Mouse (Mus musculus) forebrain, embryonic 11.5 days (tissue): Measurements from ENCODE around the gene Rasgrp2. TPM values are rescaled to one million over a fixed set of nuclear protein-coding genes. Genes with fewer than 3 reads are reported as not detected.

Experiments used
- ATAC-seq: fragments of 200-750 bp; cut with Nextera tagmentation; replicated peaks from 2 replicates; pipeline ENCODE4 v1.8.0; 2017; ENCODE audit warnings: moderate TSS enrichment; ENCODE audit not compliant: low FRiP score
- DNase-seq: peaks from one replicate; pipeline ENCODE4 v3.0.0-alpha.2; 2017; ENCODE audit warnings: low spot score
- H3K27ac ChIP-seq: fragments of 300-500 bp; sonication (generic); 2 replicates; pipeline ENCODE4 v1.5.1; 2014; ENCODE audit warnings: low read depth, low read length
- H3K27me3 ChIP-seq: fragments of 300-500 bp; sonication (generic); 2 replicates; pipeline ENCODE4 v1.6.1; 2014; ENCODE audit warnings: mild to moderate bottlenecking, low read length, mixed read lengths; ENCODE audit not compliant: control insufficient read depth, insufficient read depth
- H3K36me3 ChIP-seq: fragments of 300-500 bp; sonication (generic); 2 replicates; pipeline ENCODE4 v1.6.1; 2014; ENCODE audit warnings: mild to moderate bottlenecking, low read length, moderate library complexity, mixed read lengths; ENCODE audit not compliant: control insufficient read depth, insufficient read depth
- H3K4me1 ChIP-seq: fragments of 300-500 bp; sonication (generic); replicated peaks from 2 replicates; pipeline ENCODE4 v1.6.1; 2014; ENCODE audit warnings: low read length, mixed read lengths; ENCODE audit not compliant: control insufficient read depth, insufficient read depth
- H3K4me2 ChIP-seq: fragments of 300-500 bp; sonication (generic); 2 replicates; pipeline ENCODE4 v1.6.1; 2014; ENCODE audit warnings: low read depth, mild to moderate bottlenecking, low read length, moderate library complexity, mixed read lengths; ENCODE audit not compliant: severe bottlenecking
- H3K4me3 ChIP-seq: fragments of 300-500 bp; sonication (generic); 2 replicates; pipeline ENCODE4 v1.5.1; 2014; ENCODE audit warnings: low read depth, low read length
- H3K9ac ChIP-seq: fragments of 300-500 bp; sonication (generic); 2 replicates; pipeline ENCODE4 v1.6.1; 2014; ENCODE audit warnings: low read length
- H3K9me3 ChIP-seq: fragments of 300-500 bp; sonication (generic); 2 replicates; pipeline ENCODE4 v1.6.1; 2016; ENCODE audit warnings: low read length, mixed read lengths; ENCODE audit not compliant: control insufficient read depth
- WGBS: fragments of 180-500 bp; shearing (Covaris S2); extraction: QIAGEN DNeasy Blood & Tissue Kit; methylation state at CpG from one replicate; pipeline ENCODE4 v1.1.7; 2014; 5-methylcytosine and 5-hydroxymethylcytosine counted together
- polyA plus RNA-seq: library from polyadenylated mRNA; unstranded; fragments of >200 nt; fragmentation: Nextera tagmentation; extraction: Ambion mirVana; gene quantifications from 2 replicates; pipeline ENCODE4 v1.2.1, GENCODE M21; 2014

The Rasgrp2 gene
- polyA plus RNA-seq, 1 experiment from 2014 or later, result 9.5 TPM

DNA sequence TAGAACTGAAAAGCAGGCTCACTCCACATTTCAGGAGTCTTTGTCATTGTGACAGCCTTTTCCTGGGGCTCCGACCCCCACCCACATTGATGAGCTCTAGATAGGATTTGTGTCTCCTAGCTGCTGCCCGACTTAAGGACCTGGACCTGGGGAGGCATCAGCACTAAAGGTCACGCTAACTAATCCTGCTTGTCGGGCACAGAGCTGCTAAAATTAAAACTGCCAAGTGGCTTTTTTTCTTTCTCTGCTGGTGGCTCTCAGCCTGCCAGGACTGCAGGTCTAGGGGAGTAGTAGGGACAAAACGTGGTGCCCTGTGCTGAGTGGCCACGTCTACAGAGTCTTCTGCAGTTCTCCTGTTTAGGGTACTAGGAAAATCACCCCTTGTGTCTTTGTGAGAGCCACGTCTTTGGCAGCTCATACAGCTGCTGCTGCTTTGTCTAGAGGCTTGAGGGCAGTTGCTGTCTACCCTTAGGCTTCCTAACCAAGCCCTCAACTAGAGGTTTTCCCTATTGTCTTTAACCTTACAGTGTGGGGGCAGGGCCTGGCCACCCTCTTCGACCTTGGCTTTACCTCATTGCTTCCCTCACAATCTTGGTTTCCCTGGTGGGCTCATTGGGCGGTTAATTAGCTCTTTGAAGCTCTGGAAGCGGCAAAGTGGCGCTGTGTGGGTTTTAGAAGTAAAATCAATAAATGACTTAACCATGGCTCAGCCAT is 21.7 kb upstream of the Rasgrp2 start:
- H3K27ac ChIP-seq, result peak overlapping the region; percentile 31; the same call in 1 of the 2 replicates
- H3K27me3 ChIP-seq, result no peaks in the 10 kb centered on the region
- no peaks in the 10 kb centered on the region for H3K4me1 ChIP-seq
- 51% methylated on average over 11 of the region's 11 CpGs for WGBS
- no peak overlapping the region for H3K4me2 ChIP-seq
- ATAC-seq, result no peak
- no peaks in the 10 kb centered on the region for H3K9me3 ChIP-seq
- no peak for DNase-seq
- H3K4me3 ChIP-seq, result no peak overlapping the region
- peaks cover 44% of the 10 kb centered on the region for H3K36me3 ChIP-seq
- no peak overlapping the region; the same call in 1 of the 2 replicates for H3K9ac ChIP-seq

DNA sequence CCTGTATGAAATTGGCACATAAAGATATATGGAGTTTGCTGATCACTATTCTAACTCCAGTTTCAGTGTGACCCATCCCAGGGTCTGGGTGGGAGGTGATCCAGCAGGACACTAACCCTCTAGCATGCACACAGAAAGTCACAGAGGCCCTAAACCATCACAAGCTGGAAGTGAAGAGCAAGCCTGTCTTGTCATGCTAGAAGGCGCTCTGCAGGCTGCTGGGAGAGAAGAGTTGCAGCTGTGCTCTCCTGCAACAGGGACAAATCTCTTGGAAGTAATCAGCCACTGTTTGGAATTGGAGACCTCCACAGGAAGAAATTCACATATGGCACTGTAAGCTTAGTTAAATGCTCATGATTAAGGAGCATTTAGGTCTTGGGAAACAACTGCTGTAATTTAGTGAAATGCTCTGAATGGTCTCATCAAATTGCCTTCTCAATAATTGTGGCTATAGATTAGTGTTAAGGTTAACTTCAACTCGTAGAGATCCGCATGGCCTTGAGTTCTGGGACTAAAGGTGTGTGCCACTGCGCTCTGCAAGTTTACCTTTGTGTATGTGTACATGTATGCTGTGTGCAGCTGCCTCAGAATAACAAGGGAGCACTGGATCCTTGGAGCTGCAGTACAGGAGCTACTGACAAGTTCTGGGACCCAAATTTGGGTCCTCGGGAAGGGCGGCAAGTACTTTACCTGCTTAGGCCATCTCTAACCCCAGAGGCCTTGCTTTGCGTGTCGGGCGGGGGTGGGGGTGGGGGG is 18.6 kb upstream of the Rasgrp2 start:
- no peak for ATAC-seq
- no peak overlapping the region for H3K27ac ChIP-seq
- H3K4me3 ChIP-seq, result no peak overlapping the region
- no peak overlapping the region for H3K9ac ChIP-seq
- peaks cover 19% of the 10 kb centered on the region for H3K36me3 ChIP-seq
- H3K27me3 ChIP-seq, result no peaks in the 10 kb centered on the region
- no peak for DNase-seq
- H3K4me2 ChIP-seq, result no peak overlapping the region
- H3K9me3 ChIP-seq, result no peaks in the 10 kb centered on the region
- H3K4me1 ChIP-seq, result no peaks in the 10 kb centered on the region
- 94% methylated on average over 9 of the region's 9 CpGs for WGBS

DNA sequence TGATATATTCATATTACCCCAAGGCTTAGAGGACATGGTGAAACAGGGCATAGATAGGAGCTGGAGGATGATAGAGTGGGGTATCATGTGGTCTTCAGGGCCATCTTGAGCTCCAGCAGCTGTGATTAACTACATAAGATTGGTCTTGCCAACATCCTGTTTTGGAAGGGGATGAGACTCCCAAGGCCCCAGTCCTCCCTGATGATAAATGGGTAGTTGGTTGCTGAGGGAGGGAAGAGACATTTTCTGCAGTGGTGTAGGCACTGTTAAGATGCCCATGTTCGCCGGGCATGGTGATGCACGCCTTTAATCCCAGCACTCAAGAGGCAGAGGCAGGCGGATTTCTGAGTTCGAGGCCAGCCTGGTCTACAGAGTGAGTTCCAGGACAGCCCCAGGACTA is 17.9 kb upstream of the Rasgrp2 start:
- Histone ChIP-seq H3K36me3 (peaks cover 14% of the 10 kb centered on the region), H3K27me3 (no peaks in the 10 kb centered on the region), H3K4me3 (no peak overlapping the region), H3K4me1 (no peaks in the 10 kb centered on the region), H3K9ac (no peak overlapping the region), H3K4me2 (no peak overlapping the region), H3K9me3 (no peaks in the 10 kb centered on the region), H3K27ac (no peak overlapping the region)
- ATAC-seq (no peak), DNase-seq (no peak)
- WGBS, result 98% methylated on average over 5 of the region's 5 CpGs

DNA sequence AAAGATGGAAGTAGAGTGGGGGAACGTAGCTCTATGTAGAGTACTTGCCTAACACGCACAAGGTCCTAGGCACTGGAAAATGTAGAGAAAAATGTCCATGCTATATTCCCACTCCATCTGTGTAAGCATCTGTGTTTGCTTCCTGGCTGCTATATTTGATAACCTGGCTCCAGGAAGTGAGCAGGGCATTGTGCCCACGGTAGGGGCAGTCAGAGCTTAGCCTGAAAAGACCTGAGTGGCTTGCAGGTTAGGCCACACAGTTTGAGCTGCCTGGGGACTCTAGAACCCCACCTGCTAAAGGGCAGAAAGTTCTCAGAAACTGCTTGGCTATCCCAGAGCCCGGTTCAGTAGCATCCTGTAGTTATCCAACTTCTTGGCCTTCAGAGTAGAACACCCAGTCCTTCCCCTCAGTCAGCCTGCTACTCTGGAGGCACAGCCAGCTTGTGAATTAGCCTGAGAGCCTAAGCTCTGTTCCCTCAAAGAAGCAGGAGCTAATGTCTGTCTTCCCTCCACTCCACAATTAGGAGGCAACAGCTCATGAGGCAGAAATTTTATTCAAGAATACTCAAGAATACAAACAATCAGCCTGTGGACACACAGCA is 16.7 kb upstream of the Rasgrp2 start:
- Histone ChIP-seq H3K9ac (no peak overlapping the region), H3K4me3 (no peak overlapping the region), H3K9me3 (no peaks in the 10 kb centered on the region), H3K4me1 (no peaks in the 10 kb centered on the region), H3K27ac (no peak overlapping the region), H3K4me2 (no peak overlapping the region), H3K27me3 (no peaks in the 10 kb centered on the region), H3K36me3 (peaks cover 7% of the 10 kb centered on the region; the same call in 1 of the 2 replicates)
- 86% methylated on average over 4 of the region's 4 CpGs for WGBS
- ATAC-seq, result no peak
- DNase-seq, result no peak

DNA sequence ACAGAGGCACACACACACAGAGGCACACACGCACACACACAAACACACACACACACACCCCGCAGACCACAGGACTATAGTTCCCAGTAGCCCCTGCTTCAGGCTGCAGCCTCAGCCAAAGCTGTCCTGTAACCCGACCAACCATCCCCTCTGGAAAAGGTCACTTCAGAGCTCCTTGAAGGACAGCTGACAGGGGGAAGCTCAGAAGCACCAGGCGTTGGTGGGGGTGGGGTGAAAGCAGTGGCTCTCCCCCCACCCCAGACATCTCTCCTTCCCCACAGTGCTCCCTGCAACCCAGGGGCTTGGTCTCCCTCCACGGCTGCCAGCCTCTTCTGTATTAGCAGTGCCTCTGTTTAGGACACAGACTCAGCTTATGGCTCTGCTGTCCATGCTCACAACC is 15.7 kb upstream of the Rasgrp2 start:
- Histone ChIP-seq H3K4me1 (no peaks in the 10 kb centered on the region), H3K36me3 (0 out of 2 replicates have a peak, but pooled peaks cover 1% of the 10 kb centered on the region), H3K9me3 (no peaks in the 10 kb centered on the region), H3K4me2 (no peak overlapping the region), H3K27me3 (no peaks in the 10 kb centered on the region), H3K9ac (no peak overlapping the region), H3K27ac (no peak overlapping the region), H3K4me3 (no peak overlapping the region)
- DNase-seq, result peak; percentile 53
- no peak for ATAC-seq
- WGBS, result 54% methylated on average over 5 of the region's 5 CpGs

DNA sequence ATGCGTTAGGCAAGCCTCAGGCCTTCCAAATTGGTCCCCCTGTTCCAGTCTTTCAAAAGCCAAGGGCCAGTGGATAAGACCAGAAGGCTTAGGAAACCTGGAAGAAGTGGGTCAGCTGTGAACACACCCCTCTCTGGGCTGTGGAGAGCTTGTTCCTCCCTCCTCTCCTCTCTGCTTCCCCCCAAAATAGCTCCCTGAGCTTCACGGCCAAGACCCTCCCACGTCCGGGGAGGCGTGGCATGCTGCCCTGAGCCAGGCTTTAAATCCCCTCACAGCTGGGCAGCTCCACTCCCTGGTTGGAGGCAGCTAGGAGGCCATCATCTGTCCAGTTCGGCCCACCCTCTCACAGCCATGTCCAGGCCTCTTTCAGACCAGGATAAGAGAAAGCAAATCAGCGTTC is 15.0 kb upstream of the Rasgrp2 start, which contains the start of gene Pygm:
Gene Pygm, plus strand, starts transcription at position 272 of the 400 bp plus-strand sequence.
- Histone ChIP-seq H3K9ac (no peak within 1 kb of the TSS; the same call in 1 of the 2 replicates), H3K27ac (no peak within 1 kb of the TSS), H3K4me3 (no peak within 1 kb of the TSS), H3K27me3 (no peaks in the 10 kb centered on the region), H3K4me2 (no peak within 1 kb of the TSS), H3K4me1 (no peaks in the 10 kb centered on the region), H3K9me3 (no peaks in the 10 kb centered on the region), H3K36me3 (no peaks in the 10 kb centered on the region)
- 16% methylated on average over 7 of the region's 7 CpGs for WGBS
- DNase-seq, result peak; percentile 56
- no peak for ATAC-seq

DNA sequence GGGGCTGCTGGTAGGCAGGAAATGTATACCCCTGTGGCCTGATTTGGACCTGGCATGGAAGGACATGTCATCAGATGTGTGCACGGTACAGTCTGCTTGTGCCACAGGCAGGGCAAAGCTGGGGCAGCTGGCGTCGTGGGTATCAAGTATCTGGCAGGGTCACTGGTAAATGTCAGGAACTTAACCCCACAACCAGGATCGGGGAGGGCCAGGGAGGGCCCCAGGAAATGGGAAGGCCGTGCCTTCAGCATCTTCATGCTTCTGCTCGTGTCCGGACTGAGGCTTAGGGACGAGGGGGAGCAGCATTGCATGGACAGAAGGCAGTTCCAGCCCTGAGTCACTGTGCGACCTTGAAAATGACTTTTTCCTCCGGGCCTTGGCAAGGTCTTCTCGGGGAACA is 14.2 kb upstream of the Rasgrp2 start:
- no peak overlapping the region for H3K27ac ChIP-seq
- H3K27me3 ChIP-seq, result no peaks in the 10 kb centered on the region
- H3K9ac ChIP-seq, result no peak overlapping the region
- peaks cover 4% of the 10 kb centered on the region for H3K4me1 ChIP-seq
- no peak overlapping the region for H3K4me2 ChIP-seq
- no peaks in the 10 kb centered on the region for H3K36me3 ChIP-seq
- DNase-seq (peak; percentile 47), ATAC-seq (no peak)
- 82% methylated on average over 11 of the region's 11 CpGs for WGBS
- H3K9me3 ChIP-seq, result no peaks in the 10 kb centered on the region
- H3K4me3 ChIP-seq, result no peak overlapping the region

DNA sequence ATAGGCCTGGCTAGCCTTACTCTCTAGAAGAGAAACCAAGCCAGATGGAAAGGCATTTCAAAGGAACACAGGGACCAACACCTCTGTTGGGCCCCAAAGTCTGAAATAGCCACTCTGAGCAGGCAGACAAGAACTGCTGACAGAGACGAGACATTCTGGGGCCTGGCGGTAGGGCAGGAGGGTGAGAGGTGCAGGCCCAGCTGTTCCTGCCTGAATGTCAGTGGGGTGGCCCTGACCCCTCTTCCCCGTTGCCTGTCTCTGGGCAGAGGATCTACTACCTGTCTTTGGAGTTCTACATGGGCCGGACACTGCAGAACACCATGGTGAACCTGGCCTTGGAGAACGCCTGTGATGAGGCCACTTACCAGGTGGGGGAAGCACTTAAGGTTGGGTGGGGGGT is 13.7 kb upstream of the Rasgrp2 start:
- H3K27ac ChIP-seq, result no peak overlapping the region
- WGBS, result 86% methylated on average over 5 of the region's 5 CpGs
- H3K4me3 ChIP-seq, result no peak overlapping the region
- no peaks in the 10 kb centered on the region for H3K27me3 ChIP-seq
- no peak for DNase-seq
- H3K9me3 ChIP-seq, result no peaks in the 10 kb centered on the region
- no peaks in the 10 kb centered on the region for H3K36me3 ChIP-seq
- no peak overlapping the region for H3K4me2 ChIP-seq
- ATAC-seq, result no peak
- no peak overlapping the region for H3K9ac ChIP-seq
- peaks cover 4% of the 10 kb centered on the region for H3K4me1 ChIP-seq
